Mouse (Mus musculus): ENCODE data around the gene Zmynd8.

DNA sequence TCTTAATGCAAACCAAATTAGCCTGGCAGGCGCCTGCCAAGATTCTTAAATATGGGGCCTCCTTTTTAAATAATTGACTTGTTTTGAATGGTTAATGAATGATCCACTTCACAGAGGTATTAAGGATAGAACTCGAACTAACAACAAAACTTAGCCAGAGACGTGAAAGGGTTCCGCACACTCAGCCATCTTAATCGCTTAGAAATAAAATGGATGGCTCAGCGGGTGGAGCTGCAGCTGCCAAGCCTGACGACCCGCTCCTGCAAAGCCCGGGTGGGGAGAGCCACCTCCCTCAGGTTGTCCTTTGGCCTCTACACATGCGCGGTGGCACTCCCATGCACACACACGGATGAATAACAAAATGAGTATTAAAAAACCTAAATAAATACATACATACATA is 70.0 kb downstream of the Zmynd8 start:
- TF ChIP-seq POLR2A (IDR thresholded peaks at IDR 0.05; ENCODE audit: low read depth, low read length) = no peak
- no peak for TF ChIP-seq CTCF (conservative IDR thresholded peaks at IDR 0.05; ENCODE audit: insufficient read depth, insufficient read length, low read depth, low read length)
